Mouse (Mus musculus): ENCODE measurements around the gene 1700029I15Rik. TPM values are rescaled to one million over a fixed set of nuclear protein-coding genes. Genes with fewer than 3 reads are reported as not detected.

1700029I15Rik gene
- 2.9 and 4.2 TPM in 2 replicates for polyA plus RNA-seq (2014; fragmentation: Nextera tagmentation; extraction: Ambion mirVana)

- WGBS: 90% methylated on average over 5 of the region's 5 CpGs
- H3K27ac ChIP-seq: no peak within 1 kb of the TSS
Measured at GRCm38 (mm10) chr2:92381901-92382588, at the start of gene 1700029I15Rik. 1700029I15Rik (plus strand) TSS chr2:92382538.

GRCm38 (mm10) chr2:92342418-92342817 lies 39.9 kb upstream of the 1700029I15Rik start:
- no peak overlapping the region for H3K9ac ChIP-seq
- no peak overlapping the region for H3K4me2 ChIP-seq (replicated peaks)
- H3K4me1 ChIP-seq (replicated peaks; ENCODE audit: control insufficient read depth, insufficient read depth, low read length): no peaks in the 10 kb centered on the region
- no peak overlapping the region for H3K4me3 ChIP-seq (replicated peaks; ENCODE audit: low read length)
- ATAC-seq (ENCODE audit: low FRiP score) (no peak), DNase-seq (ENCODE audit: low spot score) (no peak)
- H3K27ac ChIP-seq: no peak overlapping the region
- H3K27me3 ChIP-seq (ENCODE audit: control insufficient read depth, insufficient read depth, low read length): no peaks in the 10 kb centered on the region
- H3K9me3 ChIP-seq (ENCODE audit: control insufficient read depth, low read length): no peaks in the 10 kb centered on the region
- peaks cover 50% of the 10 kb centered on the region for H3K36me3 ChIP-seq (replicated peaks; ENCODE audit: control insufficient read depth, insufficient read depth)

More at GRCm38 (mm10) chr2:92381901-92382588, at the start of gene 1700029I15Rik:
- ATAC-seq (ENCODE audit: low FRiP score) (no peak), DNase-seq (ENCODE audit: low spot score) (no peak)
- H3K9me3 ChIP-seq (ENCODE audit: control insufficient read depth, low read length): no peaks in the 10 kb centered on the region
- no peak within 1 kb of the TSS for H3K4me3 ChIP-seq (replicated peaks; ENCODE audit: low read length)
- H3K27me3 ChIP-seq (ENCODE audit: control insufficient read depth, insufficient read depth, low read length): no peaks in the 10 kb centered on the region
- H3K9ac ChIP-seq: no peak within 1 kb of the TSS
- no peak within 1 kb of the TSS for H3K4me2 ChIP-seq (replicated peaks)
- H3K36me3 ChIP-seq (replicated peaks; ENCODE audit: control insufficient read depth, insufficient read depth): peaks cover 95% of the 10 kb centered on the region
- no peaks in the 10 kb centered on the region for H3K4me1 ChIP-seq (replicated peaks; ENCODE audit: control insufficient read depth, insufficient read depth, low read length)

DNA sequence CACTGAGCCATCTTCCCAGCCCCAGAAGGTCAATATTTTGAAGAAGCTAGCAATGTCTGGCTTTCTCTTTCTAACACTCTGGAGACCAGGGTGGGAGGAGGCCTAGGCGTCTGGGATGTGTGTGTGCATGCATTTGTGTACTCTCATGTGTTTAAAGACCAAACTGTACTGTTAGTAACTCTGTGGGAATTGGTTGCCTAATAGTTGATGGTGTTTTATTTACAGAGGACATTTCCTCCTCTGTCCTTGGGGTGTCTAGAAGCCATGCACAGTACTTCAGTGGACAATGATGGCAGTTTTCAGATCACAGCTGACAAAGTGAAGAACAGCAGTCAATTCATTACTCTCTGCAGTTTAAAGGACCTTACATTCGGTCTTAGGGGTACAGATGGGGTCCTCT lies 35.1 kb upstream of the 1700029I15Rik start:
- WGBS: 95% methylated on average over 2 of the region's 2 CpGs

GRCm38 (mm10) chr2:92349589-92350425 lies 32.5 kb upstream of the 1700029I15Rik start:
- H3K36me3 ChIP-seq (replicated peaks; ENCODE audit: control insufficient read depth, insufficient read depth): peaks cover 68% of the 10 kb centered on the region
- WGBS: 74% methylated on average over 6 of the region's 6 CpGs

More for the DNA sequence above, 35.1 kb upstream of the 1700029I15Rik start:
- Histone ChIP-seq H3K4me1 (replicated peaks; ENCODE audit: control insufficient read depth, insufficient read depth, low read length) (no peaks in the 10 kb centered on the region), H3K27me3 (ENCODE audit: control insufficient read depth, insufficient read depth, low read length) (no peaks in the 10 kb centered on the region), H3K4me3 (replicated peaks; ENCODE audit: low read length) (no peak overlapping the region), H3K27ac (no peak overlapping the region), H3K9me3 (ENCODE audit: control insufficient read depth, low read length) (no peaks in the 10 kb centered on the region), H3K4me2 (replicated peaks) (no peak overlapping the region), H3K36me3 (replicated peaks; ENCODE audit: control insufficient read depth, insufficient read depth) (peaks cover 70% of the 10 kb centered on the region), H3K9ac (no peak overlapping the region)
- ATAC-seq (ENCODE audit: low FRiP score) (no peak), DNase-seq (ENCODE audit: low spot score) (no peak)

DNA sequence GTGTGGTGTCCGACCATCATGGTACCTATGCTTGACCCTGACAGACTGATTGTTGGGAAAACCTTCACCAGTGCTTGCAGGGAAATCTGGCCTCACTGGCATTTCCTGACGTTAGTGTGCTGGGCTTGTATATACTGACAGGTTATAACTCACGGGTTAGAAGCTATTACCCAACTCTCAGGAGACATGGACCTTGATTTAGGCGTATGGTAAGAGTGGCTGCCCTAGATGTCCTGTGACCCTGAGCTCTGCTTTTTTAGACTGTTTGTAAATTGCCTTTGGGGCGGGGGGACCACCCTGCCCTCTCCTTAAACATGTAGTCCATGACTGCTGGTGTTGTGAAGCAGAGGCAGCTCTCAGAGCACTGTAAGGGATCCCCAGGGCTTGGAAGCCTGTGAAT lies 31.7 kb upstream of the 1700029I15Rik start:
- Histone ChIP-seq H3K4me1 (replicated peaks; ENCODE audit: control insufficient read depth, insufficient read depth, low read length) (no peaks in the 10 kb centered on the region), H3K36me3 (replicated peaks; ENCODE audit: control insufficient read depth, insufficient read depth) (peaks cover 62% of the 10 kb centered on the region), H3K4me3 (replicated peaks; ENCODE audit: low read length) (no peak overlapping the region), H3K9me3 (ENCODE audit: control insufficient read depth, low read length) (no peaks in the 10 kb centered on the region), H3K9ac (no peak overlapping the region), H3K4me2 (replicated peaks) (no peak overlapping the region), H3K27me3 (ENCODE audit: control insufficient read depth, insufficient read depth, low read length) (no peaks in the 10 kb centered on the region), H3K27ac (no peak overlapping the region)
- DNase-seq (ENCODE audit: low spot score) (no peak), ATAC-seq (ENCODE audit: low FRiP score) (no peak)
- WGBS: 77% methylated on average over 5 of the region's 5 CpGs

More at GRCm38 (mm10) chr2:92349589-92350425, 32.5 kb upstream of the 1700029I15Rik start:
- DNase-seq (ENCODE audit: low spot score) (no peak), ATAC-seq (ENCODE audit: low FRiP score) (no peak)
- no peaks in the 10 kb centered on the region for H3K4me1 ChIP-seq (replicated peaks; ENCODE audit: control insufficient read depth, insufficient read depth, low read length)
- H3K4me3 ChIP-seq (replicated peaks; ENCODE audit: low read length): no peak overlapping the region
- no peak overlapping the region for H3K9ac ChIP-seq
- H3K27me3 ChIP-seq (ENCODE audit: control insufficient read depth, insufficient read depth, low read length): no peaks in the 10 kb centered on the region
- H3K4me2 ChIP-seq (replicated peaks): no peak overlapping the region
- H3K9me3 ChIP-seq (ENCODE audit: control insufficient read depth, low read length): no peaks in the 10 kb centered on the region
- peak overlapping the region; percentile 26 for H3K27ac ChIP-seq

DNA sequence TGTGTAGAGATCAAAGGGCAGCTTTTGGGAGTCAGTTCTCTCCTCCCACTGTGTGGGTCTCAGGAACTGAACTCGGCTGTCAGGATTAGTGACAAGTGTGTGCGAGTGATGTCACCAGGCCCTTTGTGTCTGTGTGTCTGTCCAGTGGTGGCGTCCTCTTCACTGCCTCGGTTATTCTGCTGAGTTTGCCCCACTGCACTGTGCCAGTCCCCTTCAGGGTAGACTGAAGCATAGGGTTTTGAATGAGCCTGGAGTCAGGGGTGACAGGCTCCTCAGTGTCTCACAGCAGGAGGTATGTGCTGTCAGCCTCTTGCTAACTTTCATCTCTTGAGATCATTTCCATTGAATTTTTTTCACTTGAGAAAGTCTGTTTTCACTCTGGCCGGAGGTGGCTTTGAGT lies 28.9 kb upstream of the 1700029I15Rik start:
- Histone ChIP-seq H3K9me3 (ENCODE audit: control insufficient read depth, low read length) (no peaks in the 10 kb centered on the region), H3K4me2 (replicated peaks) (no peak overlapping the region), H3K36me3 (replicated peaks; ENCODE audit: control insufficient read depth, insufficient read depth) (peaks cover 68% of the 10 kb centered on the region), H3K4me3 (replicated peaks; ENCODE audit: low read length) (no peak overlapping the region), H3K27me3 (ENCODE audit: control insufficient read depth, insufficient read depth, low read length) (no peaks in the 10 kb centered on the region), H3K4me1 (replicated peaks; ENCODE audit: control insufficient read depth, insufficient read depth, low read length) (no peaks in the 10 kb centered on the region), H3K9ac (no peak overlapping the region), H3K27ac (no peak overlapping the region)
- WGBS: 26% methylated on average over 5 of the region's 5 CpGs
- no peak for DNase-seq (ENCODE audit: low spot score)
- ATAC-seq (ENCODE audit: low FRiP score): no peak

GRCm38 (mm10) chr2:92354224-92354623 lies 28.1 kb upstream of the 1700029I15Rik start:
- Histone ChIP-seq H3K36me3 (replicated peaks; ENCODE audit: control insufficient read depth, insufficient read depth) (peaks cover 71% of the 10 kb centered on the region), H3K4me1 (replicated peaks; ENCODE audit: control insufficient read depth, insufficient read depth, low read length) (no peaks in the 10 kb centered on the region), H3K27me3 (ENCODE audit: control insufficient read depth, insufficient read depth, low read length) (no peaks in the 10 kb centered on the region), H3K4me3 (replicated peaks; ENCODE audit: low read length) (no peak overlapping the region), H3K9ac (no peak overlapping the region), H3K4me2 (replicated peaks) (no peak overlapping the region), H3K27ac (no peak overlapping the region), H3K9me3 (ENCODE audit: control insufficient read depth, low read length) (no peaks in the 10 kb centered on the region)
- 68% methylated on average over 6 of the region's 6 CpGs for WGBS
- DNase-seq (ENCODE audit: low spot score) (no peak), ATAC-seq (ENCODE audit: low FRiP score) (no peak)

GRCm38 (mm10) chr2:92359301-92359700 lies 23.0 kb upstream of the 1700029I15Rik start:
- no peak overlapping the region for H3K27ac ChIP-seq
- no peak overlapping the region for H3K4me2 ChIP-seq (replicated peaks)
- H3K9ac ChIP-seq: no peak overlapping the region
- no peaks in the 10 kb centered on the region for H3K4me1 ChIP-seq (replicated peaks; ENCODE audit: control insufficient read depth, insufficient read depth, low read length)
- H3K27me3 ChIP-seq (ENCODE audit: control insufficient read depth, insufficient read depth, low read length): no peaks in the 10 kb centered on the region
- ATAC-seq (ENCODE audit: low FRiP score) (no peak), DNase-seq (ENCODE audit: low spot score) (no peak)
- WGBS: 88% methylated on average over 2 of the region's 2 CpGs
- no peak overlapping the region for H3K4me3 ChIP-seq (replicated peaks; ENCODE audit: low read length)
- H3K9me3 ChIP-seq (ENCODE audit: control insufficient read depth, low read length): no peaks in the 10 kb centered on the region
- H3K36me3 ChIP-seq (replicated peaks; ENCODE audit: control insufficient read depth, insufficient read depth): peaks cover 67% of the 10 kb centered on the region

DNA sequence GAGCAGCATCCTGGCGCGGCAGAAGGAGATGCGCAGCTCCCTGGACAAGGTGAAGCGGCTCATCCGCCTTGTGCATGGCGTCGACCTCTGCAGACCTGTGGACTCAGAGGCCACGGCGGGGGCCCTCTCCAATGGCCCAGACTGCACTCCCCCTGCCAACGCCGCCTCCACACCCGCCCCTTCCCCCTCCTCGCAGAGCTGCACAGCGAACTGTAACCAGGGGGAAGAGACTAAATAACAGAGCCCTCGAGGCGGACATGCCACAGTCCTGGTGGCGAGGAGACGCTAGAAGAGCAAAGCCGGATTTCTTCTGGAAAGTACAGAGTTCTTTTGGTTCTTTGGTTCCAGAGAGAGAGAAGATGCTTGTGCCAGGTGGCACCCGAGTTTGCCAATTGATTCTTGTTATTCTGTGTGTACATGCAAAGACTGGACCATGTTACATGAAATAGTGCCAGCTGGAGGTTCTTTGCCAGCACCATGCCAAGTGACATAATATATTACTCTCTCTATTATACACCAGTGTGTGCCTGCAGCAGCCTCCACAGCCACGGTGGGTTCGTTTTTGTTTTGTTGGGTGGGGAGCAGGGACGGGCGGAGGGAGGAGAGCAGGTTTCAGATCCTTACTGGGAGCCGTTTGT lies 22.0 kb upstream of the 1700029I15Rik start:
- Histone ChIP-seq H3K4me1 (replicated peaks; ENCODE audit: control insufficient read depth, insufficient read depth, low read length) (no peaks in the 10 kb centered on the region), H3K36me3 (replicated peaks; ENCODE audit: control insufficient read depth, insufficient read depth) (peaks cover 67% of the 10 kb centered on the region), H3K9ac (no peak overlapping the region), H3K4me3 (replicated peaks; ENCODE audit: low read length) (no peak overlapping the region), H3K9me3 (ENCODE audit: control insufficient read depth, low read length) (no peaks in the 10 kb centered on the region), H3K27ac (peak overlapping the region; percentile 20; the same call in 1 of the 2 replicates), H3K27me3 (ENCODE audit: control insufficient read depth, insufficient read depth, low read length) (no peaks in the 10 kb centered on the region), H3K4me2 (replicated peaks) (no peak overlapping the region)
- peak; percentile 53; the same call in 1 of the 2 replicates for ATAC-seq (ENCODE audit: low FRiP score)
- 62% methylated on average over 25 of the region's 25 CpGs for WGBS
- peak; percentile 41 for DNase-seq (ENCODE audit: low spot score)
